Mouse (Mus musculus) midbrain, embryonic 15.5 days (tissue): ENCODE data around the gene Ugt1a10. TPM values are rescaled to one million over a fixed set of nuclear protein-coding genes. Genes with fewer than 3 reads are reported as not detected.

Experiments used
- ATAC-seq: fragments of 200-750 bp; cut with Nextera tagmentation; replicated peaks from 2 replicates; pipeline ENCODE4 v1.8.0; 2017; ENCODE audit warnings: moderate TSS enrichment
- H3K27ac ChIP-seq: fragments of 300-500 bp; sonication (generic); 2 replicates; pipeline ENCODE4 v1.5.1; 2015; ENCODE audit warnings: mild to moderate bottlenecking, inconsistent platforms
- H3K27me3 ChIP-seq: fragments of 300-500 bp; sonication (generic); replicated peaks from 2 replicates; pipeline ENCODE4 v1.6.1; 2015; ENCODE audit warnings: inconsistent platforms
- H3K36me3 ChIP-seq: fragments of 300-500 bp; sonication (generic); replicated peaks from 2 replicates; pipeline ENCODE4 v1.6.1; 2015; ENCODE audit warnings: inconsistent platforms
- H3K4me1 ChIP-seq: fragments of 300-500 bp; sonication (generic); 2 replicates; pipeline ENCODE4 v1.6.1; 2015; ENCODE audit warnings: inconsistent platforms
- H3K4me2 ChIP-seq: fragments of 300-500 bp; sonication (generic); 2 replicates; pipeline ENCODE4 v1.6.1; 2015; ENCODE audit warnings: inconsistent platforms, mild to moderate bottlenecking, moderate library complexity
- H3K4me3 ChIP-seq: fragments of 300-500 bp; sonication (generic); 2 replicates; pipeline ENCODE4 v1.5.1; 2015; ENCODE audit warnings: mild to moderate bottlenecking, inconsistent platforms
- H3K9ac ChIP-seq: fragments of 300-500 bp; sonication (generic); 2 replicates; pipeline ENCODE4 v1.6.1; 2015; ENCODE audit warnings: mild to moderate bottlenecking, inconsistent platforms
- H3K9me3 ChIP-seq: fragments of 300-500 bp; sonication (generic); 2 replicates; pipeline ENCODE4 v1.6.1; 2016; ENCODE audit warnings: inconsistent platforms
- WGBS: fragments of 180-500 bp; shearing (Covaris S2); methylation state at CpG from one replicate; pipeline ENCODE4 v1.1.7; 2015; ENCODE audit warnings: mixed read lengths; 5-methylcytosine and 5-hydroxymethylcytosine counted together
- polyA plus RNA-seq: library from polyadenylated mRNA; unstranded; fragments of >200 nt; fragmentation: Nextera tagmentation; extraction: Ambion mirVana; gene quantifications from 2 replicates; pipeline ENCODE4 v1.2.1, GENCODE M21; 2015

Ugt1a10 gene
- polyA plus RNA-seq, 1 experiment from 2014 or later, result not detected

DNA sequence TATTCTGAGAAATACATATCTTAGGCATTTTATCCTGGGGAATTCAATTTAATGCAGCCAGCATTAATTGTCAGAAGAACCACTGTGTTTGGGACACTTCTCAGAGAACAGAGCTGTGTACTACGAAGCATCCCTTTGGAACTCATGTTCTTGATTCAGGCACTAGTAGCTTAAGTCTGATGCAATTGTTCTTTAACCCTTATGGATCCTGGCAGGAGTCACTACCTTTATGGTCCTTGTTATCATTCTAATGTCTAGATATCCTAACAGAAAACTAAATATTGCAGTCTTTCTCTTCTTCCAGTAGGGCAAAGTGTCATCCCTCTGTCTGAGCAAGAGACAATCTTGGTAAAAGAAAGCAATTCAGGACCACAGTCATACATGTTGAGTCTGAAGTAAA is 157.9 kb downstream of the Ugt1a10 start:
- Histone ChIP-seq H3K9ac (no peak overlapping the region), H3K4me1 (no peaks in the 10 kb centered on the region), H3K4me2 (no peak overlapping the region), H3K36me3 (no peaks in the 10 kb centered on the region), H3K4me3 (no peak overlapping the region), H3K9me3 (peaks cover 61% of the 10 kb centered on the region), H3K27ac (no peak overlapping the region), H3K27me3 (no peaks in the 10 kb centered on the region)
- ATAC-seq, result no peak
- 77% methylated on average over 1 of the region's 1 CpGs for WGBS

DNA sequence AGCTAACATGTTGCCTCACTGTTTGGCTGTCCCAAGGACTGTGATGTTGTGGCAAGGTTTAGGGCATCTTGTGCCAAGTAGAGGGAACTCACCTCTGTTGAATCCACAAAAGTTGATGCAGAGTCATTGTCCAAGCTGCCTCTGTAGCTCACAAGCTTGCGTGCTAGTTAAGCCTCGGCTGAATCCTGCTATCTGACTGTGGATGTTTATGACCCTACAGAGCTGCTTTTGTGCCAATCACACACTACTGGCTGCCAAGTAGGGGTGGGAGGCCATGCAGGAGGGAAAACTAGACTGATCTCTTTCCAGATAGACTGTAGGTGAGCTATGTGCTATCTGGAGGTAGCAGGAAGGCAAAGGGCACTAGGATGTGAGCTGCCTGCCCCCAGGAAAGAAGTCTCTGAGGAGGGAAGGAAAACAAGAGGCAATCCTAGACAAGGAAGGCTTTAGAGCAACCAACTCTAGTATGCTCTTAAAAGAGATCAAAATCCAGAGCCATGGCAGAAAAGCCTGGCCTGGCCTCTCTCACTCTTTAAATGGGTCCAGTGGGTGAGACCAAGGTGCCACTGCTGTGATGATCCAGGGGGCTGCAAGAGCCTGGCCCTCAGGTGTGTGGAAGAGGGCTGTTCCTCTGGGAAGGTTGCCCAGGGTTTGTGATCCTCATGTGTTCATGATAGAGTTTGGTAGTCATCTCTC is 158.7 kb downstream of the Ugt1a10 start:
- H3K4me1 ChIP-seq, result no peaks in the 10 kb centered on the region
- no peaks in the 10 kb centered on the region for H3K27me3 ChIP-seq
- no peak overlapping the region for H3K27ac ChIP-seq
- no peaks in the 10 kb centered on the region for H3K36me3 ChIP-seq
- H3K9me3 ChIP-seq, result peaks cover 61% of the 10 kb centered on the region
- no peak overlapping the region for H3K4me3 ChIP-seq
- 83% methylated on average over 2 of the region's 2 CpGs for WGBS
- H3K9ac ChIP-seq, result no peak overlapping the region
- H3K4me2 ChIP-seq, result no peak overlapping the region
- no peak for ATAC-seq

DNA sequence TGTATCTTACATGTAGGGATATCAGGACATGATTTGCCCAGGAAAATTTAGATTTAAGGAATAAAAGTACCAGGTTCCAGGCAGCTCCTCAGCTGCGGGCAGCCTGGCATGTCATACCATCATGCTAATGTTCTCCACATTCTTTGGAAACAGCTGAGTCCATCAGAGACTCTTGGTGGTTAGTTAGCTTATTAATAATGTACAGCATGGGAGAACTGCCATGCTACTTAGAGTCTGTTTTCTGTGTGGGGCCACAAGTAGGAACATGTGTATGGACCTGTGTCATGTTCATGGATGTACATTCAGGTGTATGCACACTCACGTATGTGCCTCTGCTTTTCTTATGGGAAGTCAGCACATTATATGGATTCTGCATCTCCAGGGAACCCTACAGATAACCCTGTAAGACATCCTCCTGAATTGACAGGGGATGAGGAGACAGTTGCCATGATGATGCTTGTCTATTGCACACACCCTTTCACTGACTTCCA is 159.3 kb downstream of the Ugt1a10 start:
- no peak overlapping the region for H3K4me3 ChIP-seq
- 79% methylated on average over 2 of the region's 2 CpGs for WGBS
- peaks cover 61% of the 10 kb centered on the region for H3K9me3 ChIP-seq
- H3K27ac ChIP-seq, result no peak overlapping the region
- H3K27me3 ChIP-seq, result no peaks in the 10 kb centered on the region
- H3K4me1 ChIP-seq, result no peaks in the 10 kb centered on the region
- no peak overlapping the region for H3K4me2 ChIP-seq
- no peaks in the 10 kb centered on the region for H3K36me3 ChIP-seq
- ATAC-seq, result no peak
- no peak overlapping the region for H3K9ac ChIP-seq

DNA sequence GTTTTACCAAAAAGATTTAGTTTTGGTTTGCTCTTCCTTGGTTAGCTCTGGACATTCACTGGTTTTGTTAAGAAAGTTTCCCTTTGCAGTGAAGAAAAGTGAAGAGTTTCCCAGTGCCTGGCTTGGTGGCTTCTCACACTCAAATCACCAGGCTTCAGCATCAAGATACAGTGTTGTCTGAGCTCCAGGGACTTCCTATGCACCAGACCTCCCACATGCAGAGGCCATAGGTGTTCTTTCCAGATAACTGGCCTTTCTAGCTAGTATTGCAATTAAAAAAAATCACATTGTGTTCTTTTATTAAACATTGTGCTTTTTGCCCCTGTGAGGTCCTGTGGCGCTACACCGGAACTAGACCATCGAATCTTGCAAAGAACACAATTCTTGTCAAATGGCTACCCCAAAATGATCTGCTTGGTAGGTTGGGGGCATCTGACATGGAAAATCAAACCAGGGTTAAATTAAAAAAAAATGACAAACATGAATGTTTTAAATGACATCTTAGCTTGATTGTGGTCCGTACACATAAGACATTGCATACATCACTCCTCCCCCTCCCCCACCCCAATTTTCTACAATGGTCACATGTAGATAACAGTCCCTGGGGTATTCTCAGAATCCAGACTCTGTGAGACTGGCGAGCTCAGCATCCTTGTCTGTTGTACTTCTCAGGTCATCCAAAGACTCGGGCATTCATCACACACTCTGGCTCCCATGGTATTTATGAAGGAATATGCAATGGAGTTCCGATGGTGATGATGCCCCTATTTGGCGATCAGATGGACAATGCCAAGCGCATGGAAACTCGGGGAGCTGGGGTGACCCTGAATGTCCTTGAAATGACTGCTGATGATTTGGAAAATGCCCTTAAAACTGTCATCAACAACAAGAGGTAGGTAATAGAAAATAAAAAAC is 160.5 kb downstream of the Ugt1a10 start:
- ATAC-seq, result no peak
- Histone ChIP-seq H3K4me2 (no peak overlapping the region), H3K36me3 (no peaks in the 10 kb centered on the region), H3K9ac (no peak overlapping the region), H3K27ac (no peak overlapping the region), H3K27me3 (no peaks in the 10 kb centered on the region), H3K4me1 (no peaks in the 10 kb centered on the region), H3K4me3 (no peak overlapping the region), H3K9me3 (peaks cover 61% of the 10 kb centered on the region)
- 73% methylated on average over 10 of the region's 10 CpGs for WGBS

DNA sequence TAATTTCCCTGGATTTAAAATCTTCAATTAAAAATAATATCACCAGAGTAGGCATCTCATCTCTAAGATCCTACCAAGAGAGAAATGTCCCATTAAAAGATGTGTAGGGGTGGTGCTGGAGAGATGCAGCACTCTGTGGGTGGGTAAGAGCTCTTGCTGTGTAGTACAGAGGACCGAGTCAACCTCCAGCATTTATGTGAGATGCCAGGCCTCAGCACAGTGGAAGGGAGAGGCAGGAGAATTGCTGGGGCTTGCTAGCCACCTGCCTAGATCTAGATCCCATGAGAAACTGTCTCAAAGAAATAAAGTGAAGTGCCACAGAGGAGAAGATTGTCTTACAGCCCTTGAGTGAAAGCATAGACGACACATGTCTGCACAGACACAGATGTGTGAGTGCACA is 161.4 kb downstream of the Ugt1a10 start:
- ATAC-seq, result no peak
- no peak overlapping the region for H3K9ac ChIP-seq
- peaks cover 58% of the 10 kb centered on the region for H3K9me3 ChIP-seq
- H3K4me2 ChIP-seq, result no peak overlapping the region
- no peaks in the 10 kb centered on the region for H3K27me3 ChIP-seq
- 51% methylated on average over 2 of the region's 2 CpGs for WGBS
- no peaks in the 10 kb centered on the region for H3K36me3 ChIP-seq
- no peak overlapping the region for H3K27ac ChIP-seq
- no peak overlapping the region for H3K4me3 ChIP-seq
- H3K4me1 ChIP-seq, result no peaks in the 10 kb centered on the region

DNA sequence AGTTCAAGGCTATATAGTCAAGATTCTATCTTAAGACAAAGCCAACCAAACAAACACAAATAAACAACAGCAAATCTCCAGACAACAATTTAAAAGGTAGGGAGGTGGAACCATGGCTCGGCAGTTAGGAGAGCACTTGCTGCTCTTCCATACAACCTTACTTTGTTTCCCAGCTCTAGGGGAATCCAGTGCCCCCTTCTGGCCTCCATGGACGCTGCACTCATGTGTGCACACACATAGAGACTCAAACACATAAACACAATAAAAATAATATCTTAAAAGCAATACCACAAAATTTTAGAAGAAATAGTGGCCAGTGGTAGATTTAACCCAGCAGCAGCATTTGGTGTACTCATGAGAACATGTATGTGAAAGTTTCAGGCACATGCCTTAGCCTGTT is 162.0 kb downstream of the Ugt1a10 start:
- 61% methylated on average over 2 of the region's 2 CpGs for WGBS
- H3K9me3 ChIP-seq, result peaks cover 54% of the 10 kb centered on the region

DNA sequence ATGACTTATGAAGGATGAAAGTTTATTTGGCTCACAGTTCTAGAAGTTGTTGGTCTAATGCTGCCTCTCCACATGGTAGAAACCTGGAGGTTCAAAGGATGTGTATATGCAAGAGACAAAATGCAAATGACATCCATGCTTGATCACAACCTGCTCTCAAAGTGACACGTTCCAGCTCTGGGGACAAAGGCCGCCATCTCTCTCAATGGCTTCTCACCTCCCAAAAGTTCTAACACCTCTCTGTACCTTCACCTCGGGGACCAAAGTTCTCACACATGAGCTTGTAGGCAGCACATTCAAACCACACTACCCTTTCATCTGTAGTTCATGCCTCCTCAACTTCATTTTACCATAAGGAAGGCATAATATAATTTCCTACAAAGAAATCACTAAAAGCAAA is 162.4 kb downstream of the Ugt1a10 start:
- no peaks in the 10 kb centered on the region for H3K4me1 ChIP-seq
- 43% methylated on average over 3 of the region's 3 CpGs for WGBS
- no peaks in the 10 kb centered on the region for H3K27me3 ChIP-seq
- H3K9me3 ChIP-seq, result peaks cover 52% of the 10 kb centered on the region
- no peak for ATAC-seq
- H3K36me3 ChIP-seq, result no peaks in the 10 kb centered on the region
- H3K4me3 ChIP-seq, result no peak overlapping the region
- no peak overlapping the region for H3K9ac ChIP-seq
- no peak overlapping the region for H3K4me2 ChIP-seq
- no peak overlapping the region for H3K27ac ChIP-seq

More for the DNA sequence above, 162.0 kb downstream of the Ugt1a10 start:
- Histone ChIP-seq H3K4me1 (no peaks in the 10 kb centered on the region), H3K27ac (no peak overlapping the region), H3K9ac (no peak overlapping the region), H3K36me3 (no peaks in the 10 kb centered on the region), H3K27me3 (no peaks in the 10 kb centered on the region), H3K4me3 (no peak overlapping the region), H3K4me2 (no peak overlapping the region)
- ATAC-seq, result no peak

DNA sequence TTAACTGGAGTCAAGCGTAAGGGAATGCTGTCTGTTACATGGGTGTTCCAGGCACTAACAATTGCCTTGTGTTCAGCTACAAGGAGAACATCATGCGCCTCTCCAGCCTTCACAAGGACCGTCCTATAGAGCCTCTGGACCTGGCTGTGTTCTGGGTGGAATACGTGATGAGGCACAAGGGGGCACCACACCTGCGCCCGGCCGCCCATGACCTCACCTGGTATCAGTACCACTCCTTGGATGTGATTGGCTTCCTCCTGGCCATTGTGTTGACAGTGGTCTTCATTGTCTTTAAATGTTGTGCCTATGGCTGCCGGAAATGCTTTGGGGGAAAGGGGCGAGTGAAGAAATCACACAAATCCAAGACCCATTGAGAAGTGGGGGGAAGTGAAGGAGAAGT is 162.9 kb downstream of the Ugt1a10 start:
- H3K9me3 ChIP-seq, result peaks cover 47% of the 10 kb centered on the region
- no peak overlapping the region for H3K27ac ChIP-seq
- WGBS, result 75% methylated on average over 9 of the region's 9 CpGs
- no peaks in the 10 kb centered on the region for H3K36me3 ChIP-seq
- H3K4me2 ChIP-seq, result no peak overlapping the region
- H3K27me3 ChIP-seq, result no peaks in the 10 kb centered on the region
- H3K4me1 ChIP-seq, result no peaks in the 10 kb centered on the region
- no peak overlapping the region for H3K4me3 ChIP-seq
- no peak for ATAC-seq
- H3K9ac ChIP-seq, result no peak overlapping the region

DNA sequence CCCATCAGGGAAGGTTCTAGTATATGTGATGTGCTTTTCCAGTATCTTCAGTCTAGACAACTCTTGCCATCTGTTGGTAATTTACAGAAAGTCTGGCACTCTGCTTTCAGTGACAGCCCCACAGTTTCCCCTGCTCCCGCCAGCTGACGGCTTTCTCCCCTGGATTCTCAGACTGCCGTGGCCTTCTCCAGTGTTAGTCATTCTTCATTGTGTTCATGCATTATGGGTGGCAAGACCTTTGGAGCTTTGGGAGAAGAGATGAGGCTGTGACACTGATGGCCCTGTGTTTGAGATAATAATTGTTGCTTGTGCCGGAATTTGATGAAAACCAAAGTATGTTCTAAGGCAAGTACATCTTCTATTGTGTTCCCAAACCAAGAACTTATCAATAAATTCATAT is 163.4 kb downstream of the Ugt1a10 start:
- H3K27me3 ChIP-seq, result no peaks in the 10 kb centered on the region
- H3K9ac ChIP-seq, result no peak overlapping the region
- ATAC-seq, result no peak
- no peak overlapping the region for H3K4me2 ChIP-seq
- no peaks in the 10 kb centered on the region for H3K4me1 ChIP-seq
- WGBS, result 55% methylated on average over 4 of the region's 4 CpGs
- no peaks in the 10 kb centered on the region for H3K36me3 ChIP-seq
- H3K27ac ChIP-seq, result no peak overlapping the region
- H3K9me3 ChIP-seq, result peaks cover 42% of the 10 kb centered on the region
- H3K4me3 ChIP-seq, result no peak overlapping the region

DNA sequence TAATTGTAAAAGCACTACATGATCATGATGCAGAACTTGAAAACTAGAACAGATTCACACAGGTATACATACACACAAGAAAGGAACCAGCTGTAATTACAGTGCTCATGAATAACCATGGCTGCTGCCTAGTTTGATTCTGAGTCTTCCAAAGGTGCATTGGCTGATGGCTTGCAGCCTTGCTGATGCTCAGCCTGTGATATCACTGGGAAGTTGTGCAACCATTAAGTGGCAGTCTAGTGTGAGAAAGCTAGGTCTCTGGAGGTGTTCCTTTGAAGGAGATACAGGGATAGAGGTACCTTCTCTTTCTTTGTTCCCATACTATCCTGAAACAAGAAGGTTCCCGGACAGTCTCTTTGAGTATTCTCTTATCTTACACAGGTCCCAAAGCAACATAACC is 163.9 kb downstream of the Ugt1a10 start:
- Histone ChIP-seq H3K4me3 (no peak overlapping the region), H3K4me1 (no peaks in the 10 kb centered on the region), H3K4me2 (no peak overlapping the region), H3K27me3 (no peaks in the 10 kb centered on the region), H3K27ac (no peak overlapping the region), H3K36me3 (no peaks in the 10 kb centered on the region), H3K9me3 (peaks cover 37% of the 10 kb centered on the region), H3K9ac (no peak overlapping the region)
- 16% methylated on average over 1 of the region's 1 CpGs for WGBS
- no peak for ATAC-seq

DNA sequence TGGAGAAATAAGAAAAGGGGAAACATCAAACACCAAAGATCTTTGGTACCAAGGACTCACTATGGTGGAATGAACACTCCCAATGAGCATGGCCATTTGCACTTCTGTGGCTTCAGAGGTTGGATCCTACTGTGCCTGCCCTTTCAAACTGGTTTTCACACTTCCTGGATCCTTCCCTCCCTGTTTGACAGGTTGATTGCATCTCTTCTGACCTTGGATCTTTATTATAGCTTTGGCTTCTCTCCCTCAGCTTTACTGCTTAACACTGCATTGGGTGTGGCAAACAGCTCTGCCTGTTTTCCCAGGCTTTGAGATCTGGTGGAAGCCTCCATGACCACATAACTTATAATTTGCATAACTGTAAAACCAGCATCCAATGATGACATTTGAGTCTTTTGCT is 165.1 kb downstream of the Ugt1a10 start:
- Histone ChIP-seq H3K27me3 (no peaks in the 10 kb centered on the region), H3K4me2 (no peak overlapping the region), H3K4me1 (no peaks in the 10 kb centered on the region), H3K9ac (no peak overlapping the region), H3K27ac (no peak overlapping the region), H3K4me3 (no peak overlapping the region), H3K36me3 (no peaks in the 10 kb centered on the region), H3K9me3 (peaks cover 27% of the 10 kb centered on the region)
- no peak for ATAC-seq

DNA sequence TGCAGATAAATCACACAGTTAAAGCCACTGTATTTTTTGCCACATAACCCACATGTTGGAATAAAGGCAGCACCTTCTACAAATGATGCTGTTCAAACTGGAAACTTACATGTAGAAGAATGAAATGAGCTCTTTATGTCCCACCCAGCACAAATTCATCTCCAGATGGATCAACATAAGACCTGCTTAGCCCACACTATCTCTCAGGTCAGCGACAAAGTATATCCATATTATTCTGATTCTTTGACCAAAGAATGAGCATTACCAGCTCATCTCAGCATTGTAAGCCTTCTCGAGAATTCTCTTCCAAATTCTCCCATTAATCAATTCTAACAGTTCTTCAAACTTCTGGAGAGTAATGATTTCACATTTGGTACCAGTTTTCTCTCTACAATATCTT is 167.0 kb downstream of the Ugt1a10 start:
- H3K4me1 ChIP-seq, result no peaks in the 10 kb centered on the region
- ATAC-seq, result no peak

More for the DNA sequence above, 167.0 kb downstream of the Ugt1a10 start:
- H3K27me3 ChIP-seq, result no peaks in the 10 kb centered on the region
- H3K36me3 ChIP-seq, result no peaks in the 10 kb centered on the region
- no peak overlapping the region for H3K27ac ChIP-seq
- H3K9me3 ChIP-seq, result peaks cover 29% of the 10 kb centered on the region
- 48% methylated on average over 2 of the region's 2 CpGs for WGBS
- no peak overlapping the region for H3K9ac ChIP-seq
- H3K4me2 ChIP-seq, result no peak overlapping the region
- H3K4me3 ChIP-seq, result no peak overlapping the region
